Mouse (Mus musculus) megakaryocyte, embryonic 14.5 days (primary cell): Measurements from ENCODE around the gene Tbc1d2b.

ENCODE experiments used
- FLI1 ChIP-seq: IDR thresholded peaks from 2 replicates; pipeline ENCODE4 v1.6.1; 2012; ENCODE audit warnings: low read length, inconsistent platforms, mixed read lengths
- GATA1 ChIP-seq: IDR thresholded peaks from 3 replicates; pipeline ENCODE4 v1.6.1; 2012; ENCODE audit warnings: mixed read lengths, low read length, inconsistent platforms, borderline replicate concordance

DNA sequence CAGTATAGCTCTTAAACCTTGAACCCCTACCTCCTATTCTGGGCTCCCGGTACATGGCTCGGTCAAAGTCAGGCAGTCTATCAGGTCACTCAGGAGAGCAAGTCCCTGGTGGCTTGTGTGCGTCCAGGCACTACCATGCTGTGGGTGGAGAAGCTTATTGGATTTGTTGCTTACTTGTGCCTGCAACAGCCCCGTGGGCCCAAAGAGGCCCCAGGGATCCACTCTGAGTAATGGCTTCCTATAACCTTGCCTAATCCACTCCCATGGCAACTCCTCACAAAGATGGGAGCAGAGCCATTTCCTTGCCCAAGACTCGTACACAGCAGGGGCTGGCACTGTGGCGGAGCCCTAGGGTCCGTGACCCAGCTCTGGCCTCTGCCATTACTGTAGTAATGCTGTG, 69.5 kb downstream of the Tbc1d2b start:
- TF ChIP-seq GATA1, result no peak
- TF ChIP-seq FLI1, result no peak
